Mouse (Mus musculus) kidney, postnatal 4 days (tissue): ENCODE results near the gene Tnpo3.
"Not testable (repeated sequence)": the region's sequence is repeated elsewhere in the genome, so short reads cannot be mapped to it uniquely, and the experiment has no call there.

Experiments used
- DNase-seq, 2 experiments: peaks; one replicate each; pipeline ENCODE4 v3.0.0; 2021; ENCODE audit warnings: mixed read lengths in 2 of 2

Gene Tnpo3

DNA sequence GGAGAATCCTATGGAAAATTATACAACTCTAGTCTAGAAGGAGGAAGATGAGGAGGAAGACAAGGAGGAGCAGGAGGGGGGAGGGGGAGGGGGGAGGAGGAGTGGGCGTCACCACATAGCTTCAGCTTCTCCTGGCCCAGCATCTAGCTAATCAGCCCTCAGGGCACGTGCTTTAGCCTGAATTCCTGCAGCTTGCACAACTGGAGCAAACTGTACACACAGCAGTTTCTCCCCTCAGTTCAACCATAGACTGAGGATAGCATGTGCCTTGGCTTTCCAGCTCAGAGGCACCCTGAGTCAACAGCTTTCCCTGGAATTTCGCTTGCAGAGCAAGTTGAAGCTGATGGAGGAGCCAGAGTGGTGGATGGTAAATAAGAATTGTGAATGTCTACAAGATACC lies 10.5 kb upstream of the Tnpo3 start:
- DNase-seq = peak in 1 of 2 experiments; percentile 11

DNA sequence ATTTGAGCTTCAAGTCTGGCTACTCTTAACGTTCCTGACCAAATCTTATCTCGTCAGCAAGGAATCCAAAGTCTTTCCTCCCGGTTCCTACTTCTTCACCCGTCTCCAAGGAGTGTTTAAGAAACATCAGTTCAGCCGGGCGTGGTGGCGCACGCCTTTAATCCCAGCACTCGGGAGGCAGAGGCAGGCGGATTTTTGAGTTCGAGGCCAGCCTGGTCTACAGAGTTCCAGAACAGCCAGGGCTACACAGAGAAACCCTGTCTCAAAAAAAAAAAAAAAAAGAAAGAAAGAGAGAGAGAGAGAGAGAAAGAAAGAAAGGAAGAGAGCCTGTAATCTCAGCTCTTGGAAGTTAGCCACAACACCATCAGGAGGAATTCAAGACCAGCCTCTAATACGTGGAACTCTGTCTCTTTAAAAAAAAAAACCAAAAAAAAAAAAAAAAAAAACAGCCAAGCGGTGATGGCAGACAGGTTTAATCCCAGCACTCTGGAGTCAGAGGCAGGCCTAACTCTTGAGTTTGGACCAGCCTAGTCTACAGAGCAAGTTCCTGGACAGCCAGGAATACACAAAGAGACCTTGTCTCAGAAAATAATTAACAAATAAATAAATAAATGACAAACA lies 443 bp upstream of the Tnpo3 start:
- DNase-seq = not testable (repeated sequence)

DNA sequence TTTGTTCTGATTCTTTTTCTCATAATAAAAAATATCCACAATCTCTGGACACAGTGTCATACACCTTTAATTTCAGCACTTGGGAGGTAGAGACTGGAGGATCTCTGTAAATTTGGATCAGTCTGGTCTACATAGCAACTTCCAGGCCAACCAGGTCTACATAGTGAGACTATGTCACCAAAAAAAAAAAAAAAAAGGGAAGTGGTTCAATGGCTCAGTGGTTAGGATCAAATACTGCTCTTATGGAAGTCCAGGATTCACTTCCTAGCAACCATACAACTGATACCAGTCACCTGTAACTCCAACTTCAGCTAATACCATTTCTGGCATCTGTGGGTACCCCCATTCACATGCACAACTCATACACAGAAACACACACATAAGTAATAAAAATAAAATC lies 9.5 kb downstream of the Tnpo3 start:
- DNase-seq = no peak

DNA sequence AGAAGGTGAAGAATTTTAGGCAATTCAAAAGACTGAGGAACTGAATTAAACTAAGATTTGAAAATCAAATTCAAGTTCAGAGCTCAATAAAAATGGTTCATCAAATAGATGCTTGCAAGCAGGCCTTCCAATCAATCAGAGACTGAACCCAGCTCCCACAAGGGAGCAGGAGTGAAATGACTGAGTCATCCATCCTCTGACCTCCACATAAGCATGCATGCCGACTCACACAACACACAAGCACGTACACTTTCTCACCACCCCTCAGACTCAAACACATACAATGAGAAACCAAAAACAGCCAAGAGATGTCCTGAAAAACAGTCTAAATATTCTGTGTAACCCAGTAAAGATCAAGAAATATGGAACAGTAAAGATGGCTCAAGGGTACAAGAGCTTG lies 14.0 kb downstream of the Tnpo3 start:
- no peak for DNase-seq

GRCm38 (mm10) chr6:29581202-29581601 lies 28.5 kb downstream of the Tnpo3 start:
- DNase-seq = no peak

- no peak for DNase-seq
These were observed 28.9 kb downstream of the Tnpo3 start for GRCm38 (mm10) chr6:29580770-29581169.

GRCm38 (mm10) chr6:29576388-29576787 lies 33.3 kb downstream of the Tnpo3 start:
- not testable (repeated sequence) for DNase-seq

- no peak for DNase-seq
These were observed 52.6 kb downstream of the Tnpo3 start for GRCm38 (mm10) chr6:29557112-29557511.

DNA sequence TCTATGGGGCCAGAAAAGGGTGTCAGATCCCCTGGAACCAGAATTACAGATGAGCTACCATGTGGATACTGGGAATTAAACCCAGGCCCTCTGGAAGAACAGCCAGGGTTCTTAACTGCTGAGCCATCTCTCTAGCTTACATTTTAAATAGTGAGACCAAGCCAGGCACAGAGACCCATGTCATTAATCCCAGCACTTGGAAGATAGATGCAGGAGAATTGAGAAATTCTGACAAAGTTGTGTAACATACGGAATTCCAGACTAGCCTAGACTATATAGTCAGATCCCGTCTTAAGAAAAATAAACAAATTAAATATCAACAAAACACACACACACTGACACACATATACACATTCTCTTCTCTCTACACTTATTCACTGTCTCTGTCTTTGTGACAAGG lies 57.2 kb downstream of the Tnpo3 start:
- DNase-seq = no peak

DNA sequence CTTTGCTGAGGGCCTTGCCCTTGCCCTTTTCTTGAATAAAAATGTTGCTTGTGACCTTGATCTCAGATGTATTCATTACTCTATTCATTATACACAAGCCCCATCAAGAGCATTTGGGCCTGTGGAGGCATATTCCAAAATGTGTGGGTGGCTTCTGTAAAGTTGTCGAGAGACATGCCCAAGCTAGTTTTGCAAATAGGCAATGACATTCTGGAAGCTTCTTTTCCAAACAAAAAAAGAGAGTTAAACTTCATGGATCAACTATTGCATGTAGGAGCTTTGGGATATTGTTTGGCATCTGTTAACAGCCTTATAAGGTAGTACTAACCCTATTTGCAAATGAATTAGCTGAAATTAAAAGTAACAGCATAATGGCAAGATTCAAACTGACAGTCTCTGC lies 61.6 kb downstream of the Tnpo3 start:
- no peak for DNase-seq

DNA sequence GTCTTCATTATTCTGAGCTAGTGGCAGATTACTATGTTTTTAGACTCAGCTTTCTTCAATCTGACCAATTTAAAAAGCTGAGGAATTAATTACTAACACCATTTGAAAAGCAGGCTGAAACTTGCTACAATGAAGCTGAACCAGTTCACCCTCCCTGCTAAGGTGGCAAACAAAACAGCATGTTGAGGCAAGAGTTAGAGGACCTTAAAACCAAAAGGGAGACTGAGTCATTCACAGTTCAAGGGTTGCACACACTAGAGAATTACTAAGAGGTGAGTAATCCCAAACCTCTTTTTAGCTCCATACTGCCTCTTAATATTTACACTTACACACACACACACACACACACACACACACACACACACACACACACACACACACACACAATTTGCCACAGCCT lies 62.1 kb downstream of the Tnpo3 start:
- no peak for DNase-seq

- DNase-seq = no peak
These were observed 64.1 kb downstream of the Tnpo3 start for GRCm38 (mm10) chr6:29545611-29546010.

DNA sequence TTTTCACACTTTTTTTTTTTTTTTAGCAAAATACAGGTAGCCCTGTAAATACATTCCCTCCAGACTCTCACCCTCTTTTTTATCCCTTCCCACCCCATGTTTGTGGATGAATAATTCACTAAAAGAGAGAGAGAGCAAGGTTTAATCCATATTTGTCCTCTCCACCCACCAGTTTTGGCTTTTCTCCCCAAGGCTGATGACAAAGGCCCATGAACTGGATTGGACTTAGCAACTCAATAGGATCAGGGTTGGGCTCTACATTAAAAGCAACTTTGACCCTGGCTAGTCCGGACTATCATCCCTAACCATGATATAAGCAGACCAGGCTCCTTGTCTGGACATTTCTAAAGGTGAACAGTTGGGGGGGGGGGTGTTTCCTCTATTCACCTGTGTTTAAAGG lies 68.7 kb downstream of the Tnpo3 start:
- no peak for DNase-seq

DNA sequence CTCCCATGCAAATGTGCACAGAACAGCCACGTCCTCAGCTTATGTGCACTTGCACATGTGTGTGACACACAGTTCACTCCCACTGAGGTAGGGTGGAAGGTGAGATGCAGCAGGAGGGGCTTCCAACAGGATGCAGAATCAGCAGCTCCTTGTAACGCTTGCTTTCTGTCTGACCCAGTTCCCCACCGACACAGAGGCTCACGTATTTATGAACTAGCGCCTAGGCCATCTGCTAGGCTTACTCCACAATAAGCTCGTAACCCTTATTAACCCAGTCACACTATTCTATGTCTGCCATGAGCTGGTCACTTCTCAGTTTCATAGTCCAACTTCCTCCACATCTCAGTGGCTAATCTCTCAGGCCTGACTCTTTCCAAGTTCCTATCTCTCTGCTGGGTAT lies 69.5 kb downstream of the Tnpo3 start:
- DNase-seq = no peak

DNA sequence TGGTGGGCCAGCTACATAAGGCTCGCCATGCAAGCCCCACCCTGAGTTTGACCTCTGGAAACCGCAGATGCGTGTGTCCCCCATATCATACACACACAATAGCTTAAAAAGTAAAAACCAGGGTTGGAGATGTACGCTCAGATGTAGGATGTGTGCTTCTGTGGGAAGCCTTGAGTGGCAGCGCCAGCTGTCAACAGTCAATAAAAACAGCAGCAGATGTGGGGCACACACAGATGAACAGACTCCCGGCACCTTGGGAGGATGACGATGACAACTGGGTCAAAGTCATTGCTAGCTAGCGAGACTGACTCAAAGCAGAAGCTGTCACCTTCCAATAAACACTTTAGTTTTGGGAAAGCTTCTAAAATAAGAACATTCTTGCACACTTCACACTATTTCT lies 70.2 kb downstream of the Tnpo3 start:
- no peak for DNase-seq

GRCm38 (mm10) chr6:29537221-29537620 lies 72.5 kb downstream of the Tnpo3 start:
- no peak for DNase-seq

DNA sequence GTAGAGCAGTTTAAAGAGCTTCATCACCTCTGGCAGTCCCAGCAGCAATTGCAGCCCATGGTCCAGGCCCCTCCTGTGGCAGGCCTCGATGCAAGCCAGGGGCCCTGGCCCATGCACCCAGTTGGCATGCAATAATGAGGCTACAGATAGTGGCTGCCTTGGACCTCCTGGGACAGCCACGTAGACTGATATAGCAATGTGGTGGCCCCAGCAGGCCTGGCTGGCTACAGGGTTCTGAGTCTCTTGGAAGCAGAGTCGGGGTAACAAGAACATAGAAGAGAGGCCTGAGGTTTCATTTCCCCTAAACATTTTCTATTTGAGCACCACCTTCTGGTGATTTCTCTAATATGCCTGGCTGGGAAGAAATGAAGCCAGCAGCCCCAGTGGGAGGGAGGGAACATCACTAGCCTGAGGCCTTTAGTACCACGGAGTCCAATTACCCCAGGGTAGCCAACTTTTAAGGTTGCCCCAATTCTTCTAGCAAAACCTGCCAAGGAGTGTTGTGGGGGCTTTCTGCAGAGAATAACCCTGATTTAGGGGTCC lies 73.0 kb downstream of the Tnpo3 start:
- DNase-seq = no peak

DNA sequence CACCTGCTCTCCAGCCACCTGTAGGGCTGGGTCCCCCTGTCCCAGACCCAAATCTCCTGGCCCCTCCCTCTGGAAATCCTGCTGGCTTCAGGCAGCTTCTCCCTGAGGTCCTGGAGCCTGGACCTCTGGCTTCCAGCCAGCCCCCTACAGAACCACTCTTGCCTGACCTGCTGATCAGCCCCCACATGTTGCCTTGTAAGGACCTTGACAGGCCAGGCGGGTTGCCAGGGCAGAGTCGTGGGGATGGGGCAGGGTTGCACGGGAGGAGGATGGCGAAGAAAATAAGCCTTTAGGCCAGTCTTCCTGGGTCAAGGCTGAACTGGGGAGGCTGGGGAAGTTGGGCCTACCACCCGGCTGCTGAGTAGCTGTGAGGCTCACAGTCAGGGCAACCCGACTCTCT lies 74.4 kb downstream of the Tnpo3 start:
- peak; percentile 62 to 78 for DNase-seq

- no peak for DNase-seq
These were observed 79.6 kb downstream of the Tnpo3 start for GRCm38 (mm10) chr6:29530050-29530449.

DNA sequence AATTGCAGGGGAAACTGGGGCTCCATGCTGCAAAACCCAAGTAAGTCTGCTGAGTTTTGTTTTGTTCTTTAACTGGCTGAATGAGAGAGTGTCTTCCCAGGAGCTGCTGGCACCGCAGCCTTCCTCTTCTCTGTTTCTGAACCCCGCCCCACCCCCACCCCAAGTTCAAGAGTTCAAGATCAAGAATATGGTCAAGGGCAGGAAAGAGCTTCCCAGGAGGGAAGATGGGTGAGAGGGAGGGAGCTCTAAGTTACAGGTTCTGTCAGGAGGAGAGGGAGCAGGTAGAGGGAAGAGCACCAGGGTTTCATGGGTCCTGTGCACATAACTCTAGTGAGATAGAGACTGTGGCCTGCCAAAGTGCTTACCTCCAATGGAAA lies 80.3 kb downstream of the Tnpo3 start:
- no peak for DNase-seq

DNA sequence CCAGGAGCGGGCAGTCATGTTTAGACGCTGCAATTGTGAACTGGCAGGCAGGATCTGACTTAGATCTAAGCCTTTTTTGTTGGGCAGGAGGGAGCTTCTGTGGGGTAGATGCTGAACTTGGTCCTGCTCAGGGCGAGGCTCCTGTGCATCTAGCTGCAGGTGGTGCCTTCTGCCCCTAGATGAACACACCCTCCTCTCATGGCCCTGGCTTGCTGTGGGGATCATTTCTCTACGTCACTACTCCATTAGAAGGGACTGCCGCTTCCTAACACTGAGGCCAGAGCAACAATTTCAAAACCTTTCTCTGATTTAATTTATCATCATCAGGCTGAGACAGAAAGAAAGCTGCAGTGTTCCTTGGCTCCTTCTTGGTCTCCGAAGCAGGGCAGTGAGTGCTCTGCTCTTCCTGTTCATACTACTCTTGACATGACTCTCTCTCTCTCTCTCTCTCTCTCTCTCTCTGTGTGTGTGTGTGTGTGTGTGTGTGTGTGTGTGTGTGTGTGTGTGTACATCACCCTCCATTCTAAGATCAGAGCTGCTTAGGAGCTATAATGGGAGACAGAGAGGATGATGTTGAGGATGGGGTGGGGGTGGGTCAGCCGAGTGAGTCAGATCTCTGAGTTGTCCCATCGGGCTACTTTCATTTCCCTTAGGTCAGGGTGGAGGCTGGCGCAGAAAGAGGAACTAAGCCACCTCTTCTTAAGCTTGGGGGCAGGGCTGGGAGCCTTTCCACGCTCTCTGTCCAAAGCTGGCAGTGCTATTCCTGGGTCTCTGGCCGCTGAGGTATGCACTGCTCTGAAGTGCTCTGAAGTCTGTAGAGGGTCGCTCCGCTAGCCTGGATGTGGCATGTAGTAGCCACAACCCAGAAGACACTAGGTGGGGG lies 80.9 kb downstream of the Tnpo3 start:
- no peak for DNase-seq

GRCm38 (mm10) chr6:29528165-29528505 lies 81.6 kb downstream of the Tnpo3 start:
- no peak for DNase-seq

DNA sequence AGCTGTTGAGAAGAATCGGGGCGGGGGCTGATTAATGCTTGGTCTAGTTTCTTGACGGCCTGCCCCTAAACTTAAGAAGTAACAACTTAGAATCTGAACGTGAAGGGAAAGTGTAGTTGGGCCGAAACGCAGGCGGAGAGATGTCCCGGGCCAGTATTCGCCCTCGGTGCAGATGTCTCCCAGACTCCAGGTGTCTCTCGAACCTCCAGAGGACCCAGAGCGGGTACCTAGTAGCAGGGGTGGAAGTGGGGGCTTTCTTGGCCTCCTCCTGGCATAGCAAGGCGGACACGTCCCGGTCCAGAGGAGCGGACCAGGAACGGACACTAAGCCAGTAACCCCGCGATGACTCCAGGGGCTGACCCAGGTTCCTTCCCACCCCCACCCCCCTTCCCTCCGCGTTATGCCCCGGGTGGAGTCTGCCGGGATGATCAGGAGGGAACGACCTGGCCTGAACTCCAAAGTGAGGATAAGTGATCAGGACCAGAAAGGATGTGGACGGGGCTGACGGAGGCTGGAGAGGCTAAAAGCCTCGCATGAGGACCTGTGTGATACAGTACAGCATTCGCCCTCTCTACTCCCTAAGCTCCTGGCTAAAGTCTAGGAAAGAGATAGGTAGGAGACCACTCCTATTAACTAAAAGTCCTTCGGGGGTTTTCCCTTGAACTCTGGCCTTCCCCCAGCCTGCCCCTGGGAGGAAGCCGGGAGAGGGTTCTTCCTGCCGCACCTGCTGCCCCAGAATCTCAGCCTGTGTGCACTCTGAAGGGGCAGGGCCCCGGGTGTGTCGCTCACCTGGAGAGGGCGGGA lies 82.1 kb downstream of the Tnpo3 start:
- no peak for DNase-seq
